Comparison of ENCODE assay signal across 9 mouse cellular contexts in genomic region chr9:110535114-110535513, GRCm38 (mm10). TPM values are rescaled to one million over a fixed set of nuclear protein-coding genes. Genes with fewer than 3 reads are reported as not detected.
DNase-seq lines count a peak whose midpoint lies in the region; ATAC-seq and TF ChIP-seq lines count a peak whose summit lies in the region.
"Had no signal": no experiment of that assay in that cellular context is flagged by ENCODE, and none has a peak within 500 bp of the region (broad histone marks: within the 10 kb centered on the region; RNA-seq: fewer than 3 reads in every experiment).

No protein-coding gene starts in this region.

- ATAC-seq in liver, embryonic 13.5 days (ENCODE audit: low read depth), result no peak
- ATAC-seq in forebrain, embryonic 12.5 days (ENCODE audit: low FRiP score), result no peak
- ATAC-seq in midbrain, embryonic 13.5 days, result no peak

- no peak overlapping the region for H3K27ac ChIP-seq in liver, embryonic 13.5 days
- peak overlapping the region; percentile 49 for H3K27ac ChIP-seq in bone marrow macrophage, adult 2 months (ENCODE audit: insufficient read depth, low read depth, low read length)
- H3K27ac ChIP-seq in forebrain, embryonic 12.5 days, result no peak overlapping the region
- no peak overlapping the region for H3K27ac ChIP-seq in midbrain, embryonic 13.5 days

- H3K36me3 ChIP-seq in liver, embryonic 13.5 days, result peaks cover 2% of the 10 kb centered on the region; the same call in 1 of the 2 replicates
- H3K36me3 ChIP-seq in forebrain, embryonic 12.5 days (replicated peaks), result no peaks in the 10 kb centered on the region; the same call in 1 of the 2 replicates
- H3K36me3 ChIP-seq in midbrain, embryonic 13.5 days, result no peaks in the 10 kb centered on the region

- no peak for DNase-seq in liver, embryonic 13.5 days
- no peak for DNase-seq in liver
- no peak for DNase-seq in thymus, postnatal 4 days
- no peak for DNase-seq in urinary bladder, postnatal 36 days (ENCODE audit: low spot score in 2 of 2)
- DNase-seq in frontal cortex, postnatal 36 days (ENCODE audit: low spot score in 2 of 2), result no peak
- DNase-seq: cerebellum, postnatal 36 days had no signal

- H3K4me1 ChIP-seq in liver, embryonic 13.5 days (replicated peaks), result peaks cover 65% of the 10 kb centered on the region
- peaks cover 37% of the 10 kb centered on the region for H3K4me1 ChIP-seq in bone marrow macrophage, adult 2 months (ENCODE audit: control insufficient read depth, insufficient read depth, low read length)
- H3K4me1 ChIP-seq in forebrain, embryonic 12.5 days, result peaks cover 25% of the 10 kb centered on the region
- peaks cover 37% of the 10 kb centered on the region for H3K4me1 ChIP-seq in midbrain, embryonic 13.5 days (replicated peaks)

- TF ChIP-seq POLR2A in bone marrow macrophage, adult 2 months (IDR thresholded peaks at IDR 0.05; ENCODE audit: borderline replicate concordance, low read depth, low read length), result no peak

- H3K4me3 ChIP-seq in liver, embryonic 13.5 days (replicated peaks), result peak overlapping the region; percentile 97; the same call in 1 of the 2 replicates
- no peak overlapping the region for H3K4me3 ChIP-seq in bone marrow macrophage, adult 2 months (ENCODE audit: insufficient read depth, low read length)
- no peak overlapping the region for H3K4me3 ChIP-seq in forebrain, embryonic 12.5 days (replicated peaks)
- H3K4me3 ChIP-seq in midbrain, embryonic 13.5 days (replicated peaks), result peak overlapping the region; percentile 98; the same call in 1 of the 2 replicates

- H3K9ac ChIP-seq in liver, embryonic 13.5 days, result peak overlapping the region; percentile 100; the same call in 1 of the 2 replicates
- H3K9ac ChIP-seq in forebrain, embryonic 12.5 days, result no peak overlapping the region
- H3K9ac ChIP-seq in midbrain, embryonic 13.5 days (replicated peaks), result no peak overlapping the region

- no peaks in the 10 kb centered on the region for H3K27me3 ChIP-seq in liver, embryonic 13.5 days
- no peaks in the 10 kb centered on the region for H3K27me3 ChIP-seq in forebrain, embryonic 12.5 days
- H3K27me3 ChIP-seq in midbrain, embryonic 13.5 days, result no peaks in the 10 kb centered on the region

- H3K4me2 ChIP-seq in liver, embryonic 13.5 days, result peak overlapping the region; percentile 89
- H3K4me2 ChIP-seq in forebrain, embryonic 12.5 days, result peak overlapping the region; percentile 71; the same call in 1 of the 2 replicates
- H3K4me2 ChIP-seq in midbrain, embryonic 13.5 days (replicated peaks), result peak overlapping the region; percentile 93

- TF ChIP-seq CTCF in bone marrow macrophage, adult 2 months (IDR thresholded peaks at IDR 0.05; ENCODE audit: low read depth, low read length), result no peak

- H3K9me3 ChIP-seq in liver, embryonic 13.5 days (replicated peaks), result no peaks in the 10 kb centered on the region
- no peaks in the 10 kb centered on the region for H3K9me3 ChIP-seq in forebrain, embryonic 12.5 days
- no peaks in the 10 kb centered on the region for H3K9me3 ChIP-seq in midbrain, embryonic 13.5 days

- 70% methylated on average over 2 of the region's 2 CpGs for WGBS in liver, embryonic 13.5 days (ENCODE audit: insufficient replicate concordance)
- 83% methylated on average over 2 of the region's 2 CpGs for WGBS in forebrain, embryonic 12.5 days
- WGBS in midbrain, embryonic 13.5 days, result 73% methylated on average over 2 of the region's 2 CpGs

RNA-seq across cellular contexts. Expression of gene Setd2, which starts 2.7 kb away (rescaled TPM):
- 11.4 and 13.4 TPM in 2 replicates for polyA plus RNA-seq in liver, embryonic 13.5 days (2015; fragmentation: Nextera tagmentation; extraction: Ambion mirVana)
- 63.3 and 71.5 TPM in 2 replicates for polyA plus RNA-seq in bone marrow macrophage, adult 2 months (2012; ENCODE audit: insufficient read depth, insufficient read length, missing spikeins)
- 45.0 and 49.7 TPM in 2 replicates for polyA plus RNA-seq in forebrain, embryonic 12.5 days (2016; fragmentation: Nextera tagmentation; extraction: Ambion mirVana)
- 41.7 and 44.7 TPM in 2 replicates for polyA plus RNA-seq in midbrain, embryonic 13.5 days (2015; fragmentation: Nextera tagmentation; extraction: Ambion mirVana)

RNA-seq across cellular contexts. Expression of gene Kif9, which starts 58.4 kb away (rescaled TPM):
- 0.23 and 0.27 TPM in 2 replicates for polyA plus RNA-seq in liver, embryonic 13.5 days (2015; fragmentation: Nextera tagmentation; extraction: Ambion mirVana)
- 3.9 and 4.8 TPM in 2 replicates for polyA plus RNA-seq in bone marrow macrophage, adult 2 months (2012; ENCODE audit: insufficient read depth, insufficient read length, missing spikeins)
- 1.6 and 2.0 TPM in 2 replicates for polyA plus RNA-seq in forebrain, embryonic 12.5 days (2016; fragmentation: Nextera tagmentation; extraction: Ambion mirVana)
- polyA plus RNA-seq in midbrain, embryonic 13.5 days (2015; fragmentation: Nextera tagmentation; extraction: Ambion mirVana), result 2.4 and 2.6 TPM in 2 replicates

RNA-seq across cellular contexts. Expression of gene Klhl18, which starts 58.6 kb away (rescaled TPM):
- polyA plus RNA-seq in liver, embryonic 13.5 days (2015; fragmentation: Nextera tagmentation; extraction: Ambion mirVana), result 1.9 and 2.7 TPM in 2 replicates
- polyA plus RNA-seq in bone marrow macrophage, adult 2 months (2012; ENCODE audit: insufficient read depth, insufficient read length, missing spikeins), result 17.4 and 19.3 TPM in 2 replicates
- polyA plus RNA-seq in forebrain, embryonic 12.5 days (2016; fragmentation: Nextera tagmentation; extraction: Ambion mirVana), result 10.3 and 10.5 TPM in 2 replicates
- 14.5 and 16.0 TPM in 2 replicates for polyA plus RNA-seq in midbrain, embryonic 13.5 days (2015; fragmentation: Nextera tagmentation; extraction: Ambion mirVana)

Comparison
In these comparisons a context has a peak if more than half of its experiments do, and no peak if none do; other contexts are left out.
1. H3K4me3 ChIP-seq: peak in liver, embryonic 13.5 days (single experiment) and midbrain, embryonic 13.5 days (single experiment); none in bone marrow macrophage, adult 2 months (single experiment) and forebrain, embryonic 12.5 days (single experiment).
2. Peak in every context shown above with its lines, with median percentiles within 50 percentile points of each other: H3K4me2 ChIP-seq.